Mouse (Mus musculus) bone marrow macrophage, adult 2 months (primary cell): ENCODE measurements around the gene Chac2.

Source experiments
- CTCF ChIP-seq: IDR thresholded peaks from 2 replicates; pipeline ENCODE4 v1.5.1; 2012; ENCODE audit warnings: low read depth, mild to moderate bottlenecking, low read length, moderate library complexity
- POLR2A ChIP-seq: IDR thresholded peaks from 2 replicates; pipeline ENCODE4 v1.6.1; 2012; ENCODE audit warnings: mild to moderate bottlenecking, low read depth, low read length, borderline replicate concordance

DNA sequence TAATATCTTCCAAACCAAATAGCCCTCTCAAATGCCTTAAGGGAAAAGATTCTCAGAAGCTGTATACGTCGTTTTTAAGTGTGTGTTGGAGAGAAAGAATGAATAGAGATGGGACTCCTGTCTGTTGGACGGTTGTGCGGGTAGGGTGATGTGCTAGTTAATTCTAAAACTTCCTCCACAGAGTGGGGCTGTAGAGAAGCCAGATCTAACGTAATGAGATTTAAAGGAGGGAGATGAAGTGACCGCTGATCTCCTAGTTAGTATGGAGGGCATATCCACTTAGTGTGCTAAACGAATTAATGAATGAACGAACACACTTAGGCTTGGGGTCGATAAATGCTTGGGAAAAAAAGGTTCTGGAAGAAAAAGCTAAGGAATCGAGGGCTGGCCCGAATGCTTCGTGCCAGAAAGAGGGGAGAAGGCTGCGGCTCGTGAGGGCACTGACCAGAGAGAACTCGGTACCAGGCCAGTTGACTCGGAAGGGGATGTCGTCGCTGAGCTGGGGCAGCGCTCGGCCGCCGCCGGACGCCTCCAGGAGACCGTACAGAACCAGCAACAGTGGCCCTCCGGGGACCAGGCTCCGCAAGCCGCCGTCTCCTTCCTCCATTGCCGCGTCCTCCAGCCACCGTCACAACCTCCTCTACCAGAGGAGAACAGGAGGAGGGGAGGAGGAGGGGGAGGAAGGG lies 32.5 kb downstream of the Chac2 start:
- TF ChIP-seq CTCF (no peak), POLR2A (no peak)
